Mouse (Mus musculus): ENCODE results near the gene Myh7. TPM values are rescaled to one million over a fixed set of nuclear protein-coding genes. Genes with fewer than 3 reads are reported as not detected.

The Myh7 gene
- polyA plus RNA-seq, 1 experiment from 2014 or later, result 0.83 TPM

MicroRNAs encoded within 50 kb of the gene (microRNA counts, 519-probe panel; counts per million panel counts)
- microRNA mmu-miR-208a (97.1 counts per million, percentile 29 among the panel's probes with 10 or more counts), microRNA mmu-miR-208b (791 counts per million, percentile 30 among the panel's probes with 10 or more counts)

Other genes starting within 250 kb of the Myh7 start
- 30.9 and 33.0 TPM in 2 replicates for gene Slc7a8, start 212.7 kb downstream of the Myh7 start, polyA plus RNA-seq (2015; fragmentation: Nextera tagmentation; extraction: Ambion mirVana)
- gene Rnf212b, start 180.5 kb downstream of the Myh7 start, polyA plus RNA-seq (2015; fragmentation: Nextera tagmentation; extraction: Ambion mirVana), result not detected in 2 replicates
- 6.2 and 6.9 TPM in 2 replicates for gene Homez, start 123.7 kb downstream of the Myh7 start, polyA plus RNA-seq (2015; fragmentation: Nextera tagmentation; extraction: Ambion mirVana)
- 2.3 TPM in 2 replicates for gene Ppp1r3e, start 117.1 kb downstream of the Myh7 start, polyA plus RNA-seq (2015; fragmentation: Nextera tagmentation; extraction: Ambion mirVana)
- gene Bcl2l2, start 111.2 kb downstream of the Myh7 start, polyA plus RNA-seq (2015; fragmentation: Nextera tagmentation; extraction: Ambion mirVana), result 3.6 and 4.7 TPM in 2 replicates
- 0.34 and 0.35 TPM in 2 replicates for gene Gm20521, start 111.2 kb downstream of the Myh7 start, polyA plus RNA-seq (2015; fragmentation: Nextera tagmentation; extraction: Ambion mirVana)
- gene Pabpn1, start 102.1 kb downstream of the Myh7 start, polyA plus RNA-seq (2015; fragmentation: Nextera tagmentation; extraction: Ambion mirVana), result 108 and 119 TPM in 2 replicates
- 30.2 and 33.2 TPM in 2 replicates for gene Slc22a17, start 81.5 kb downstream of the Myh7 start, polyA plus RNA-seq (2015; fragmentation: Nextera tagmentation; extraction: Ambion mirVana)
- gene Efs, start 68.5 kb downstream of the Myh7 start, polyA plus RNA-seq (2015; fragmentation: Nextera tagmentation; extraction: Ambion mirVana), result 20.0 and 20.7 TPM in 2 replicates
- not detected in 2 replicates for gene Il25, start 61.9 kb downstream of the Myh7 start, polyA plus RNA-seq (2015; fragmentation: Nextera tagmentation; extraction: Ambion mirVana)
- gene Cmtm5, start 58.4 kb downstream of the Myh7 start, polyA plus RNA-seq (2015; fragmentation: Nextera tagmentation; extraction: Ambion mirVana), result 2.2 and 2.3 TPM in 2 replicates
- 0.27 and 0.44 TPM in 2 replicates for gene Myh6, start 27.7 kb downstream of the Myh7 start, polyA plus RNA-seq (2015; fragmentation: Nextera tagmentation; extraction: Ambion mirVana)
- not detected in 2 replicates for gene Gm17428, start 17.7 kb downstream of the Myh7 start, polyA plus RNA-seq (2015; fragmentation: Nextera tagmentation; extraction: Ambion mirVana)
- gene Ngdn, start 20.8 kb upstream of the Myh7 start, polyA plus RNA-seq (2015; fragmentation: Nextera tagmentation; extraction: Ambion mirVana), result 83.1 and 84.9 TPM in 2 replicates
- 3.8 and 4.4 TPM in 2 replicates for gene Zfhx2, start 97.7 kb upstream of the Myh7 start, polyA plus RNA-seq (2015; fragmentation: Nextera tagmentation; extraction: Ambion mirVana)
- 19.0 and 19.4 TPM in 2 replicates for gene Thtpa, start 100.2 kb upstream of the Myh7 start, polyA plus RNA-seq (2015; fragmentation: Nextera tagmentation; extraction: Ambion mirVana)
- gene Ap1g2, start 112.0 kb upstream of the Myh7 start, polyA plus RNA-seq (2015; fragmentation: Nextera tagmentation; extraction: Ambion mirVana), result 71.9 and 73.9 TPM in 2 replicates
- 1.6 and 1.7 TPM in 2 replicates for gene Jph4, start 122.3 kb upstream of the Myh7 start, polyA plus RNA-seq (2015; fragmentation: Nextera tagmentation; extraction: Ambion mirVana)
- 0.15 and 0.21 TPM in 2 replicates for gene Dhrs2, start 227.4 kb upstream of the Myh7 start, polyA plus RNA-seq (2015; fragmentation: Nextera tagmentation; extraction: Ambion mirVana)

Data from intestine, embryonic 15.5 days (tissue).